14 mouse cellular contexts compared by ENCODE assay signal in the genomic region with DNA sequence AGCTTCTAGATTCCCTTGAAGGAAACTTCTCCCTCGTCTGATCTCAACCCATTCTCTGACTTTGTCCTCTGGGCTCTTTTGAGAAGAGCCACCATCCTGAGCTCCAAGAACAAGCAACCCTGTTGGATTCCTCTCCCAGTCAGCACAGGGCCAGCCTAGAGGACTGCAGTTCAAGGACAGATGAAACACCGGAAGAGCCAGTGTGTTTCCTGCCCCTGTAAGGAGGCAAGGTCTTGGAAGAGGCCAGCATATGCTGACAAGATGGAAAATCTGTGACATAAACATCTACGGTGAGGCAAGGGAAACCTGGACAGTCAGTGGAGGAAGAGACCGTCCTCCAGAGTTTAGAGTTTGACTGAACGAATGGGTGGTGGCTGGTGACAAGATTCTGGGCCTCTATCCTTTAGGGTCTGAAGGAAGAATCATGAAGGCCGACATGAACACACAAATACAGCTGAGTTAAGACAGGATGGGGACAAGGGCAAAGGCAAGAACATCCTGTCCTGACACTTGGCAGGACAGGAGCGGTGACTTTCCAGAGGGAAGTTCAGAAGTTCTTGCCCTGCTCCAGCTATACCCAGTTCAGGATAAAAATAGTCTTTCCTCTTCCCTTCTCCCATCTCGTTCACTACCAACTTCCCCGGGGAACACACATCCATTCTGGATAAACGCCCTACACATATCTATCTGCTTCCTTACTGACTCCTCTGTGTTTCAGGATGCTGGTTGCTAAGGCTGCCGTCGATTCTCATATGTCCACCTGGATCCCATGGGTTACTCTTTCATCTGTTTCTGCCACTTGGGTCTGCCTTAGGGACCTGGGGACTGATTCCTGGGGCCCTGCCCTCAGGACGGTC. TPM values are rescaled to one million over a fixed set of nuclear protein-coding genes. Genes with fewer than 3 reads are reported as not detected.
DNase-seq lines count a peak whose midpoint lies in the region; ATAC-seq and TF ChIP-seq lines count a peak whose summit lies in the region.
"Had no signal": no experiment of that assay in that cellular context is flagged by ENCODE, and none has a peak within 500 bp of the region (broad histone marks: within the 10 kb centered on the region; RNA-seq: fewer than 3 reads in every experiment).

No protein-coding gene starts in this region.

- ATAC-seq in heart, embryonic 15.5 days (replicated peaks; ENCODE audit: insufficient number of reproducible peaks, insufficient read depth, low FRiP score, low read depth): no peak

- H3K27ac ChIP-seq in heart, embryonic 15.5 days: peak overlapping the region; percentile 5; the same call in 1 of the 2 replicates
- peak overlapping the region; percentile 91 for H3K27ac ChIP-seq in thymus, adult 2 months (ENCODE audit: control insufficient read depth, insufficient read depth, low read length)
- H3K27ac ChIP-seq: embryonic facial prominence, embryonic 10.5 days; stomach, postnatal 0 days had no signal

- no peak overlapping the region for H3K9ac ChIP-seq in heart, embryonic 15.5 days

- DNase-seq in heart, postnatal 36 days: no peak
- DNase-seq in thymus, adult 2 months: no peak
- DNase-seq in thymus, postnatal 4 days: no peak
- DNase-seq in kidney, postnatal 25 days: peak; percentile 17 to 70
- no peak for DNase-seq in frontal cortex, postnatal 14 days (ENCODE audit: low spot score in 2 of 2)
- no peak for DNase-seq in right cerebral cortex, postnatal 36 days (ENCODE audit: low spot score in 2 of 2)
- no peak for DNase-seq in left cerebral cortex, adult 8-10 months (ENCODE audit: low spot score in 2 of 2)
- DNase-seq: cerebellum, adult 8-10 months had no signal

- no peak for TF ChIP-seq POLR2A in thymus, adult 2 months (IDR thresholded peaks at IDR 0.05; ENCODE audit: control insufficient read depth, extremely low read depth, insufficient read depth, low read length, poor library complexity)

- H3K9me3 ChIP-seq in heart, embryonic 15.5 days (replicated peaks): no peaks in the 10 kb centered on the region
- H3K9me3 ChIP-seq: embryonic facial prominence, embryonic 10.5 days had no signal

- H3K4me2 ChIP-seq in heart, embryonic 15.5 days: no peak overlapping the region; the same call in 1 of the 2 replicates

- no peak for TF ChIP-seq CTCF in thymus, adult 2 months (IDR thresholded peaks at IDR 0.05; ENCODE audit: borderline replicate concordance, control insufficient read depth, extremely low read depth, insufficient read depth, low read length, poor library complexity)

- WGBS in heart, embryonic 15.5 days: 61% methylated on average over 13 of the region's 13 CpGs
- WGBS in thymus, adult 2 months: 69% methylated on average over 13 of the region's 13 CpGs

- peaks cover 11% of the 10 kb centered on the region; the same call in 1 of the 2 replicates for H3K4me1 ChIP-seq in heart, embryonic 15.5 days (replicated peaks)
- peaks cover 62% of the 10 kb centered on the region for H3K4me1 ChIP-seq in thymus, adult 2 months (replicated peaks; ENCODE audit: control insufficient read depth, insufficient read depth, low read length)

- intact Hi-C loops in heart, postnatal 36 days (cut with DNase I): no loop called here

- H3K36me3 ChIP-seq in heart, embryonic 15.5 days: no peaks in the 10 kb centered on the region
- no peaks in the 10 kb centered on the region; the same call in 1 of the 2 replicates for H3K36me3 ChIP-seq in thymus, adult 2 months (ENCODE audit: control insufficient read depth, insufficient read depth, low read length)
- H3K36me3 ChIP-seq: embryonic facial prominence, embryonic 10.5 days had no signal

- no peak overlapping the region for H3K4me3 ChIP-seq in heart, embryonic 15.5 days
- H3K4me3 ChIP-seq in thymus, adult 2 months (ENCODE audit: control insufficient read depth, insufficient read depth, low read length): peak overlapping the region; percentile 60
- H3K4me3 ChIP-seq: embryonic facial prominence, embryonic 10.5 days had no signal

- no peaks in the 10 kb centered on the region for H3K27me3 ChIP-seq in heart, embryonic 15.5 days
- H3K27me3 ChIP-seq in thymus, adult 2 months (ENCODE audit: control insufficient read depth, insufficient read depth, low read length): no peaks in the 10 kb centered on the region
- H3K27me3 ChIP-seq: CH12.LX had no signal

RNA-seq across cellular contexts. Expression of a gene that starts 1.0 kb away (rescaled TPM):
- 6.8 and 62.1 TPM in 2 replicates for polyA plus RNA-seq in heart, embryonic 15.5 days (2015; fragmentation: Nextera tagmentation; extraction: Ambion mirVana)
- 1 to 10 TPM in 1 of 2 experiments, under 1 TPM in 1; 0.72 to 1.5 TPM for total RNA-seq in heart, postnatal 36 days (2021)
- 1,584 and 1,845 TPM in 2 replicates for polyA plus RNA-seq in thymus, adult 2 months (2012; rRNA removed)
- total RNA-seq in left cerebral cortex, adult 8-10 months (2022): 1 to 10 TPM; 2.3 to 4.5 (median 3.8) TPM

RNA-seq across cellular contexts. Expression of a gene that starts 5.9 kb away (rescaled TPM):
- polyA plus RNA-seq in heart, embryonic 15.5 days (2015; fragmentation: Nextera tagmentation; extraction: Ambion mirVana): 4.4 and 5.0 TPM in 2 replicates
- under 1 TPM; 0.46 to 1.00 TPM for total RNA-seq in heart, postnatal 36 days (2021)
- polyA plus RNA-seq in thymus, adult 2 months (2012; rRNA removed): 2.6 and 3.0 TPM in 2 replicates
- total RNA-seq in left cerebral cortex, adult 8-10 months (2022): 1 to 10 TPM in 3 of 4 experiments, not detected in 1; 1.0 to 1.4 (median 1.1) TPM
- total RNA-seq: midbrain, postnatal 0 days; neutrophil, adult 5-6 weeks had no signal
- polyA plus RNA-seq: midbrain, postnatal 0 days had no signal

RNA-seq across cellular contexts. Expression of a gene that starts 28.0 kb away (rescaled TPM):
- 151 and 175 TPM in 2 replicates for polyA plus RNA-seq in heart, embryonic 15.5 days (2015; fragmentation: Nextera tagmentation; extraction: Ambion mirVana)
- total RNA-seq in heart, postnatal 36 days (2021): 100 to 1,000 TPM; 125 to 129 TPM
- 331 and 350 TPM in 2 replicates for polyA plus RNA-seq in thymus, adult 2 months (2012; rRNA removed)
- total RNA-seq in left cerebral cortex, adult 8-10 months (2022): 100 to 1,000 TPM; 120 to 131 (median 124) TPM

RNA-seq across cellular contexts. Expression of a gene that starts 28.0 kb away (rescaled TPM):
- 136 and 147 TPM in 2 replicates for polyA plus RNA-seq in heart, embryonic 15.5 days (2015; fragmentation: Nextera tagmentation; extraction: Ambion mirVana)
- 10 to 100 TPM; 42.7 to 43.6 TPM for total RNA-seq in heart, postnatal 36 days (2021)
- 243 and 257 TPM in 2 replicates for polyA plus RNA-seq in thymus, adult 2 months (2012; rRNA removed)
- 10 to 100 TPM; 86.5 to 90.9 (median 89.3) TPM for total RNA-seq in left cerebral cortex, adult 8-10 months (2022)

RNA-seq across cellular contexts. Expression of a gene that starts 30.0 kb away (rescaled TPM):
- 99.9 and 134 TPM in 2 replicates for polyA plus RNA-seq in heart, embryonic 15.5 days (2015; fragmentation: Nextera tagmentation; extraction: Ambion mirVana)
- 10 to 100 TPM; 17.7 to 21.1 TPM for total RNA-seq in heart, postnatal 36 days (2021)
- 198 and 201 TPM in 2 replicates for polyA plus RNA-seq in thymus, adult 2 months (2012; rRNA removed)
- 10 to 100 TPM; 22.3 to 28.6 (median 25.9) TPM for total RNA-seq in left cerebral cortex, adult 8-10 months (2022)

Comparison
In these comparisons a context has a peak if more than half of its experiments do, and no peak if none do; other contexts are left out.
1. DNase-seq: peak in kidney, postnatal 25 days (2 of 2); none in heart, postnatal 36 days (0 of 2), thymus, adult 2 months (single experiment), thymus, postnatal 4 days (single experiment), frontal cortex, postnatal 14 days (0 of 2), right cerebral cortex, postnatal 36 days (0 of 2) and left cerebral cortex, adult 8-10 months (0 of 2).